Mouse (Mus musculus) adrenal gland, postnatal 4 days (tissue): Measurements from ENCODE around the gene Fopnl. TPM values are rescaled to one million over a fixed set of nuclear protein-coding genes. Genes with fewer than 3 reads are reported as not detected.
A peak's percentile ranks its signal among the peaks of the same experiment; 100 is the strongest.

Experiments
- DNase-seq, 2 experiments: peaks; one replicate each; pipeline ENCODE4 v3.0.0; 2021 to 2022; ENCODE audit warnings: low spot score in 2 of 2, mixed read lengths in 2 of 2
- long read RNA-seq, 2 experiments: library from polyadenylated mRNA; stranded (forward); transcript quantifications; one replicate each; pipeline ENCODE4 v2.0.0; 2021
- total RNA-seq, 2 experiments: library from RNA; stranded (reverse); gene quantifications; 2 replicates each; pipeline ENCODE4 v1.2.3; 2021

Fopnl gene
- total RNA-seq, result 10 to 100 TPM; 57.6 to 62.6 TPM
- long read RNA-seq, experiment 1, full-length matches to known transcripts, result 71 of 190 reads
- long read RNA-seq, experiment 1, partial matches to known transcripts, result 0 of 190 reads
- long read RNA-seq, experiment 1, other reads (novel, unspliced or antisense), result 119 of 190 reads
- long read RNA-seq, experiment 2, full-length matches to known transcripts, result 55 of 126 reads
- long read RNA-seq, experiment 2, partial matches to known transcripts, result 1 of 126 reads
- long read RNA-seq, experiment 2, other reads (novel, unspliced or antisense), result 70 of 126 reads

- DNase-seq, result peak; percentile 88 to 91
Measured at GRCm38 (mm10) chr16:14316884-14317876, at the start of gene Fopnl. Gene Fopnl, minus strand, starts transcription at chr16:14317405.

- DNase-seq, result no peak
Measured at GRCm38 (mm10) chr16:14366017-14366416, 48.8 kb upstream of the Fopnl start.

- no peak for DNase-seq
Measured at GRCm38 (mm10) chr16:14365457-14365856, 48.3 kb upstream of the Fopnl start.

GRCm38 (mm10) chr16:14364066-14364465 lies 46.9 kb upstream of the Fopnl start:
- no peak for DNase-seq

- DNase-seq, result no peak
Measured at GRCm38 (mm10) chr16:14363496-14363895, 46.3 kb upstream of the Fopnl start.

- no peak for DNase-seq
Measured at GRCm38 (mm10) chr16:14362099-14362820, 45.1 kb upstream of the Fopnl start.

- peak; percentile 43 to 47 for DNase-seq
Measured at GRCm38 (mm10) chr16:14361362-14362098, 44.3 kb upstream of the Fopnl start, which contains the start of gene Abcc1. Gene Abcc1, plus strand, starts transcription at chr16:14361558.

GRCm38 (mm10) chr16:14360931-14361330 lies 43.7 kb upstream of the Fopnl start:
- DNase-seq, result no peak

GRCm38 (mm10) chr16:14358531-14358930 lies 41.3 kb upstream of the Fopnl start:
- DNase-seq, result no peak

GRCm38 (mm10) chr16:14357859-14358258 lies 40.7 kb upstream of the Fopnl start:
- DNase-seq, result no peak

GRCm38 (mm10) chr16:14352663-14353062 lies 35.5 kb upstream of the Fopnl start:
- no peak for DNase-seq

- no peak for DNase-seq
Measured at GRCm38 (mm10) chr16:14352234-14352633, 35.0 kb upstream of the Fopnl start.

GRCm38 (mm10) chr16:14351571-14351970 lies 34.4 kb upstream of the Fopnl start:
- no peak for DNase-seq

- no peak for DNase-seq
Measured at GRCm38 (mm10) chr16:14344967-14345366, 27.8 kb upstream of the Fopnl start.

- no peak for DNase-seq
Measured at GRCm38 (mm10) chr16:14328156-14328555, 11.0 kb upstream of the Fopnl start.

- no peak for DNase-seq
Measured at GRCm38 (mm10) chr16:14320494-14320893, 3.3 kb upstream of the Fopnl start.

- DNase-seq, result no peak
Measured at GRCm38 (mm10) chr16:14319681-14320080, 2.5 kb upstream of the Fopnl start.

GRCm38 (mm10) chr16:14312914-14313313 lies 4.3 kb downstream of the Fopnl start:
- DNase-seq, result no peak

- no peak for DNase-seq
Measured at GRCm38 (mm10) chr16:14311371-14311770, 5.8 kb downstream of the Fopnl start.

- DNase-seq, result no peak
Measured at GRCm38 (mm10) chr16:14309833-14310232, 7.4 kb downstream of the Fopnl start.
